Mouse (Mus musculus): ENCODE measurements around the gene Exoc3l4. TPM values are rescaled to one million over a fixed set of nuclear protein-coding genes. Genes with fewer than 3 reads are reported as not detected.
A peak's percentile ranks its signal among the peaks of the same experiment; 100 is the strongest.

Gene Exoc3l4
- total RNA-seq, 2 experiments from 2014 or later, result 2.2 to 2.7 TPM

DNA sequence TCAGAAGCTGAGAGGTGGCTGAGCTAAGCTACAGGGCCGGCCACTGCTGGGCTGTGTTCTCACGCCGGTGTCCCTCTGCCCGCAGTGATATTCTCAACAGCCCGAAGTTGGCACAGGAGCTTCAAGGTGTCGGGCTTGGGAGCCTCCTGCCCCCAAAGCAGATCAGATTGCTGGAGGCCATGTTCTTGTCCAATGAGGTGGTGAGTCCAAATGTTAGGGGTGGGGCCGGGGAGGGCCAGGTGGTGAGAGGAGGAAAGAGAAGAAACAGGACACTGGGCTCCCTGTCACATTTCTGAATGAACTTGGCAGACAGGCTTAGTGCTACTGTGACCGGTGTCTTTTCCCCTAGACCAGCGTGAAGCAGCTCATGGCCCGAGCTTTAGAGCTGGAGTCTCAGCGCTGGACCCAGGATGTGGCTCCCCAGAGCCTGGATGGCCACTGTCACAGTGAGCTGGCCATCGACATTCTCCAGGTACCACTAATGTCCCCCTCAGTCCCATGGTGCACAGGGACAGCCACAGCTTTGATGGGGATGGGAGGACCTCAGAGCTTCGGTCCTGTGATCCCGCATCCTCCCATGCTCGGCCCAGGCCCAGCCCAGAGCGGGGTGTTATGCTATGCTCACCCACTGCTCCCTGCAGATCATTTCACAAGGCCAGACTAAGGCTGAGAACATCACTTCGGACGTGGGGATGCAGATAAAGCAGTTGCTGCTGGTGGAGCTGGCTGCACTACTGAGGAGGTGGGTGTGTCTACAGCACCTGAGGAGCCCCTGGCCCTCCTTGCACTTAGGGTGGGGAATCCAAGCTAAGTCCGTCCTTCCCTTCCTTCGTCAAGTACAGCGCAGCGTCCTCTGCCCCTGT is 31.3 kb downstream of the Exoc3l4 start:
- DNase-seq (ENCODE audit: low spot score in 2 of 2), result no peak

DNA sequence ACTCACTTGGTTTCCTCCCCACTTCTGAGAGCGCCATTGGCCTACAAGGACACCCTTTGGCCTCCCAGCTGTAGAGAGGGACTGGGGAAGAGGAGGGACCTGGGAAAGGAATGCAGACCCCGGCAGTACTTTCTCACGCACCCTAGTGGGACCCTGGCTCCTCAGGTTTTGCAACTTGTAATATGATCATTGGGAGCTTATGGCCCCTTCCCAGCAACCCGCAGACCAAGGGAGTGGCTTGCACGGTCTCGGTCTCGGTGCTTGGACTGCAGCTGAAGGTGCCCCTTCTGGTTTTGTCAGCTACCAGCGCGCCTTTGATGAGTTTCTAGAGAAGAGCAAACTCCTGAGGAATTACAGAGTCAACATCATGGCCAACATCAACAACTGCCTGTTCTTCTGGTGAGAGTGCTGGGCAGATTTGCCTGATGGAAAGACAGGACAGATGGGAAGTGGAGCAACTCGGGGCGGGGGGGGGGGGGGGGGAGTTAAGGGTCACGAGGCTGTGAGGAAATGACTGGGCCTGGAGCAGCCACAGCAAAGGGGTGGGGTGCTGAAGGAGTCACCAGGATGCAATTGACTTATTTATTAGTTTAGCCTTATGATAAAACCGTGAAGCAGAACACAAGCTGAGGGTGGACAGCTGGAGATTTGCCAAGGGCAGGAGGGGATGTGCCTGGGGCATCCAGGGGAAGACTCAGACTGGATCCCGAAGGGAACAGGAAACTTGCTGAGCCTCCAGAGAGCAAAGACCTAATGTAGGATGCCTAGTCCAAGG is 32.3 kb downstream of the Exoc3l4 start:
- DNase-seq (ENCODE audit: low spot score in 2 of 2), result no peak

DNA sequence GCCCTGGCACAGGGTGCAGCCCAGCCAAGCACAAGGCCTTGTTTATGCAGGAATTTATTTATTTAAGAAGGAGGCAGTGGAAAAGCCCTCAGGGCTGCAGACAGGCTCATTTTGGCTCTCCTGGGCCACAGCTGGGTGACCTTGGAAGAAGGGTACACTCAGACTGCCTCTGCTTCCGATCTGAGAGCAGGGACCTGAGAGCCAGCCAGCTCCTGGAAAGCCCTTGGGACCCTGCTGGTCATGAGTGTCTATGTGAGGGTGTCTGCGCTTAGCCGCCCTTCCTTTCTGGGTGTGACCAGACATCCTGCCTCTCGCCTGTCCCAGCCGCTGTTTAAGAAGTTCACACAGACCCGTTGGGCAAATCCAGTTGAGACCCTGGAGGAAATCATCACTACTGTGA is 33.5 kb downstream of the Exoc3l4 start:
- no peak for DNase-seq (ENCODE audit: low spot score in 2 of 2)

DNA sequence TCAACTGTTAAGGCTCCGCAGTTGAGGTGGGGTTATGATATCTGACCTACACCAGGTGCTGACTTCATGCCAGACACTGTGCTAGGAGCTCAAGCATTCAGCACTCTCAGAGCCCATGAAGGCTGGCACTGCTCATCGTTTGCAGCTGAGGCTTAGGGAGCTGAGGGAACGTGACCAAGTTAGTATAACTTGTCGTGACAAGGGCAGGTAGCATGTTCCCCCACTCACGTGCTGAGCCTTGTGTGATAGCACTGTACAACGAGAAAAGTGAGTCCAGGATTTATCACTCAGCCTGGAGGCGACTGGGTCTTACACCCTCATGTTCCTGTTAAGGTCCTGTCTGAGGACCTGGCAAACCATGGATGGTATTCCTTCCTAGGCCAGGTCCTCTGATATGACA is 34.7 kb downstream of the Exoc3l4 start:
- DNase-seq (ENCODE audit: low spot score in 2 of 2), result no peak

DNA sequence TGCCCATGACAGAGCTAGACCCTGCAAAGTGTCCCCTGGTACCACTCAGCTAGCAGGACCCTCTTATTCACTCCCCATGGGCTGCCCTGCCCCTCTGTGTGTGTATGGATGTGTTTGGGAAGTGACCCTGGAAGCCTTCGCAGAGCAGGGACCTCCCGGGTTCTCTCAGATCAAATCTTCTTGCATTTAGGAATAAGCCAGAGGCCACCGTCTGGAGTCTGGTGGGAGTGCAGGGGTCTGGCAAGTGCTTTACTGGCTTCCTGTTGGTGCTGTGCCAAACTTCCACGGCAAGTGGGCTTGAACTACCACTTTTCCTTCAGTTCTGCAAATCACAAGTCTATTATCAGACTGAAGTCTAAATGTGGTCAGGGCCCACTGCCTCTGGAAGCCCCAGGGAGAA is 37.2 kb downstream of the Exoc3l4 start:
- DNase-seq (ENCODE audit: low spot score in 2 of 2), result no peak

DNA sequence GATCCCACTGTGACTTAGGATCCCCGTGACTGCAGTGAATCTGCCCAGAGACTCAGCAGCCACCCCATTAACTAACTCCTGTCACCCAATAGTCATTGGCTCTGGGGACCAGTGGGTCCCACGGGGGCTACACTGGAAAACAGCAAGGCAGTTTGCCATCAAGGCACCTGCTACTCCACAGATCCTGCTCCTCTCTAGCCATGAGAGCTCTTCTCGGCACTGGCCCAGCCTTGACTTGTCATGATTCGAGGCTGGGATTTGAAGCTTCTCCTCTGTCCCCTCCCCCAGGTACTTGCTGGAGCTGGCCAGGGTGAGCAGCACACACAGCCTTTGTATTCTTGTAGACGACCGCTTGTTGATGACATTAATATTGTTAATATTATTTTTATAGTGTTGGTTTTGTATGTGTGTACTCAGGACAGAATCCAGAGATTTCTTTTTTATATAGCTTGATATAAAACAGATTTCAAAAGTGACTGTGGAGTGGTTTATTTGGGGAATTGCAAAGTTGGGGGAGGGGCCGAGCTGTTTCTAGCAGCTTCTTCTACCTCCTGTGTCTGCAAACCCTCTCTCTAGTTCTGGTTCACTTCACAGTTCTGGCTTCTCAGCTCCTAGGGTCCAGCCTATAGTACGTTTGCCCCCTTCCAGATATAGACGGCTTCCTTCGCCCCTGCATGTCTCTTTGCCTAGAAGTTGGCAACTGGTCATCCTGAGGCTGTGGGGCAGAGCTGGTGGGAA is 37.9 kb downstream of the Exoc3l4 start:
- no peak for DNase-seq (ENCODE audit: low spot score in 2 of 2)

DNA sequence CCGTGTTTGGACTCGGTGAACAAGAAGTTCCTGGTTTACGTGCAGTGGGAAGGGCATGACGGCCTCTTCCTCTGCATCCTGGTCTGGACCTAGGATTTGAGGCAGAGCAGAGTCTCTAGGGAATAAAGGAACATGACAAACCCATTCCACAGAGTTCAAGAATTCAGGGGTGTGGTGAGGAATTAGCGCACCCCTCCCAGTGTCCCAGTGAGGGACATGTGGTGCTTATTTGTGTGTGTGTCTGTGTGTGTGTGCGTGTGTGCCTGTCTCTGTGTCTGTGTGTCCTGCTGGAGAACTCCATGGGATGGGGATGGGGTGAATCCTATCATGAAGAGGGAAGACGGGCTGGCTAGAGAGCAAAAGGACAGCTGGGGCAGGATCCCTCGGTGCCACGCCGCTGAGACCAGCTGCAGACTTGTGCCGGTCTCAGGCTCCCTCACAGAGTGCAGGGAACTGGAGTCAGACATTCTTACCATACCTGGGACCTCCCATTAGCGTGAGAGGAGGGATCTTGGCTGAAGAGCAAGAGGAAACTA is 38.6 kb downstream of the Exoc3l4 start:
- no peak for DNase-seq (ENCODE audit: low spot score in 2 of 2)

DNA sequence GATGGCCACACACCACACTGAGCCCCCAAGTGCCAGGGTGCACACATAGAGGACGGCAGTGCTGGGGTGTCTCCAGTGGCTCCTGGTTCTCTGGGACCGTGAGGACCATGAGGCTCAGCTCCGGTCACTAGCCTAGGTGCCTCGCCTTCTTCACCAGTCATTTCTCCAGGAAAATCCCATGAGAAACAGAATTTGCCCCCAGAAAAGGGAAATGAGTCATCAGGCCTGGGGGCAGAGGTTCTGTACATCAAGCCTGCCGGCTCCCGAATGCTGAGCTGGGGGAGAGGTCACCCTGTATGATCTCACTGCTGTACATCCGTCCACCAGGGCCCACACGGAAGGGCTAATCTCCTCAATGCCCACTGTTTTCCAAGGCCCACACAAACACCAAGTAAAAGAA is 39.0 kb downstream of the Exoc3l4 start:
- DNase-seq (ENCODE audit: low spot score in 2 of 2), result no peak

DNA sequence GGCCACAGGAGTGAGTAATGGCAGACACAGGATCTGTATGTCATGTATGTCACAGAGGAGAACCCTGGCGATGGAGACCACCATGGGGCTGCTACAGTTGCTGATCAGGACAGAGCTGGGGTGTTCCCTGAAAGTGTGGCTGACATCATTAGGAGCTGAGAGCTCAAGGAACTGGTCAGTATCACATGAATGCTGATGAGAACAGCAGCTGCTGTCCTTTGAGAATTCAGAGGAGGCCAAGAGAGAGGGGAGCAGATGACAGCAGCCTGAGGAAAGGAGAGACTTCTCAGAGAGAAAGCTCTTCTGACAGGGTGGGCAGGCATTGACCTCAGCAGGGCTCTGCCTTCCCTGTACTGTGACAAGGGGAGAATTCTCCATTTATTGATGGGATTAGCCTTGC is 40.9 kb downstream of the Exoc3l4 start:
- no peak for DNase-seq (ENCODE audit: low spot score in 2 of 2)

DNA sequence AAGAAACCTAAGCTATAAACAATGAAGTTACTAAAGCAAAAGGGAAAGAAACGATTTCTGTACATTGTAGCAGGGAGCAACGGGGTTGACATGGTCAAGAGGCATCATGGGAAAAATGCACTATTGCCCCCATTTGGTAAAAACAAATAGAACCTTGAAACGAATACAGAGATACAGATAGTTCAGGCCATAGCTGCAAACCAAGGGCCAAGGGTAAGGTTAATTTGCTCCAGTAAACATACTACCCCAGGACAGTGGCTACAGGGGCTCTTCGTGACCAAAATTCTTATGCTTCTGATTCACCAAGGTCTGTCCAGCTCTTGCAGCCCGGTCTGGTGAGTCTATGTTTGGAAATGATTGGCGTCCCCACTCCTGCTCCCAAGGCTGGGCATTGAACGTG is 46.8 kb downstream of the Exoc3l4 start:
- no peak for DNase-seq (ENCODE audit: low spot score in 2 of 2)

DNA sequence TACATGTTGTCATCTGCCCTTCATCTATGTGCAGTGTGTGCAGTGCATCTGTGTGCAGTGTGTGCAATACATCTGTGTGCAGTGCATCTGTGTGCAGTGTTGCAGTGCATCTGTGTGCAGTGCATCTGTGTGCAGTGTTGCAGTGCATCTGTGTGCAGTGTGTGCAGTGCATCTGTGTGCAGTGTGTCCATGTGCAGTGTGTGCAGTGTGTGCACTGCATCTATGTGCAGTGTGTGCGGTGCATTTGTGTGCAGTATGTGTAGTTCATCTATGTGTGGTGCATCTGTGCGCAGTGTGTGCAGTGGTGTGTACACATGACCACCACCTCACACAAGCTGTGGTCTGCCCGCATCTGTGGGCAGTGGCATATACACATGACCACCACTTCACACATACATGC is 49.6 kb downstream of the Exoc3l4 start:
- no peak for DNase-seq (ENCODE audit: low spot score in 2 of 2)

DNA sequence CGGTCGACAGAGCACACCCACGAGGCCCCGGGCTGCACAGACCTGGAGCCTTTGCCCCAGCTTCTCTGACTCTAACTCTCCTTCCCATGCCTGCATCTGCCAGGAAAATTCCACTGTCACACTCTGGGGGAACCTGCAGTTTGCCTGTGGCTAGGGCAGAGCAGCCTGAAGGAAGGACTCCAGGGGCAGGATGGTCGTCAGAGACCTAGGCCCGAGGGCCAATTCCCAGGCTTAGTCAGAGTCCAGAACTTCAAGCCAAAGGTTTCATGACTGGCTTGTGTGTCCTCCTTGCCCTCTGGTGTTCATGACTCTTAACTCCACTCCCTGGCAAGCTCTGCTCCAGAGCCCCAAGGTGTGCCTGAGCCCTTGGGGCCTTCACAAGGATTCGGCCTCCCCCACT is 51.4 kb downstream of the Exoc3l4 start:
- DNase-seq (ENCODE audit: low spot score in 2 of 2), result no peak

DNA sequence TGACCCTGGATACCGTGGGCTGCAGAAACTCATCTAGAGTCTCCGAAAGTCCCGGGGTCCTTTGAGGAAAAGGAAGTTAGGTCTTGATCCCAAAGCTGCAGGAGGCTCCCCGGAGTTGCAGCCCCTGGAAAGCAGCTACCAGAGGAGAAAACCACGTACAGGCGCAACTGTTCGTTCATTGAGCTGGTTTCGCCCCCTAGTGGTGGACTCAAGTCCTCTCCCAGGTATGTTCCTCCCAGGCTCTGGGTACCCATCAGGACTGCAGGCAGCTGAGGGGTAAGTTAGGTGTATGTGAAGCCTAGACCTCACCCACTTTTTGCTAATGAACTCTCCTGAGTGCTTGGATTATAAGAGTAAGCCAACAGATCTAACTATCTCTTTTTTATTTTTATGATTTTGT is 52.7 kb downstream of the Exoc3l4 start:
- DNase-seq (ENCODE audit: low spot score in 2 of 2), result peak; percentile 61 to 80

DNA sequence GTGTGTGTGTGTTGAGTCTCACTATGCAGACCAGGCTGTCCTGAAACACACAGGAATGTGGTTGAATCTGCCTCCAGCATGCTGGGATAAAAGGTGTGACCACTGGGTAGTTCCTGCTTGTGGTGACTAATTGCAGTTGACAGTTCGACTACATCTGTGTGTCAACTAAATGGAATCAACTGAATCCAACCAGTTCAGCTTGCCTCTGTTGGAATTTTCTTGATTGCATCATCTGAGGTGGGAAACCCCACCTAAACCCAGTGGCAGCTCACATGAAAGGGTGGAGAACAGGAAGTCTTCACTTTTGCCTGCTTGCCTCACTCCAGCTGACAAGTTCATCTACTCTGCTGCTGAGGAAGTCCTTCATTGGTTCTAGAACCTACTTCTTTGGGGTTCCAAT is 54.3 kb downstream of the Exoc3l4 start:
- no peak for DNase-seq (ENCODE audit: low spot score in 2 of 2)

DNA sequence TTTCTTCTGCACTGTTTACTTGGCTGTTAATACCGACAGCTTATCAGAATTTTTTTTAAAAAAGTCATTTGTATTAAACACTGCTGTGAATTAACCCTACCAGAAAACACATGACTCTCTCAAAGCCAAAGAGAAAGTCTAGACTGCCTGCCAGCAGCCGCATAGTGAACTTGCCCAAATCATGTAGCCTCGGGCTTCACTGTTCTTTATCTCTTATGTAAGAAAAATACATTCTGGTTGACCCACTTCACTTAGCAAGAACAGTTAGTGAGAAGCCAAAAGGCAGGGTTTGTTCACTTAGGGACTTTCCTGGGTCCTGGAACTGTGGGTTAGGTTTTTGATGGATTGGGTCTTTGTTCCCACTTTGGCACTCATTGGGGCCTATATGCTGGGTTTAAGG is 54.9 kb downstream of the Exoc3l4 start:
- no peak for DNase-seq (ENCODE audit: low spot score in 2 of 2)

DNA sequence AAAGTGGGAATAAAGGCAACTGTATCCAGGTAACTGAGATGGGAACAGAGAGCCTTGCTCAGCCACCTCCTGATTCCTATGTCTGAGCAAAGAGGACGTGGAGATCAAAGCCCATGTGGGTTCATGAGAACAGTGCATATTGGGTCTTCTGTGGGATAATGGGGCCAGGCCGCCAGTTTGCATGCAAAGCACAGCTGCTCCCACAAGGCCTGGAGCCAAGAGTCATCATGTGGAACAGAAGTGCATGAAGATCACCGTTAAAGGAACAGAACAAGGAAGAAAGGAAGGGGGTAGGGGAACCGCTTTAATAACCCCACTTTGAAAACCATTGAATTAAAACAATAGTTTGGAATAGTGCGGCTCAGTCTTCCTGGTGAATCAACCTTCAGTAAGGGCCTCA is 56.1 kb downstream of the Exoc3l4 start:
- DNase-seq (ENCODE audit: low spot score in 2 of 2), result no peak

DNA sequence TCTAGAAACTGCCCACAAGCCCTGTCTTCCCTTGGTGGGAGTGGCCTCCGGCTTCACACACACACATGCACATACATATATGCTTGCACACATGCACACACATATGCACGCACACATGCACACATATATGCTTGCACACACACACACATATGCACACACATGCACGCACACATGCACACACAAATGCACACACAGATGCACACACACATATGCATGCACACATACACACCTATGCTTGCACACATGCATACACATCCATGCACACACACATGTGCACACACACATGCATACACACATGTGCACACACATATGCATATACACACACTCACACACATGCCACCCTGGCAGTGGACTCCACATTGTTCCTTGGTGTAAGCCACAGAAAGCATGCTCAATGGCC is 57.6 kb downstream of the Exoc3l4 start:
- no peak for DNase-seq (ENCODE audit: low spot score in 2 of 2)

DNA sequence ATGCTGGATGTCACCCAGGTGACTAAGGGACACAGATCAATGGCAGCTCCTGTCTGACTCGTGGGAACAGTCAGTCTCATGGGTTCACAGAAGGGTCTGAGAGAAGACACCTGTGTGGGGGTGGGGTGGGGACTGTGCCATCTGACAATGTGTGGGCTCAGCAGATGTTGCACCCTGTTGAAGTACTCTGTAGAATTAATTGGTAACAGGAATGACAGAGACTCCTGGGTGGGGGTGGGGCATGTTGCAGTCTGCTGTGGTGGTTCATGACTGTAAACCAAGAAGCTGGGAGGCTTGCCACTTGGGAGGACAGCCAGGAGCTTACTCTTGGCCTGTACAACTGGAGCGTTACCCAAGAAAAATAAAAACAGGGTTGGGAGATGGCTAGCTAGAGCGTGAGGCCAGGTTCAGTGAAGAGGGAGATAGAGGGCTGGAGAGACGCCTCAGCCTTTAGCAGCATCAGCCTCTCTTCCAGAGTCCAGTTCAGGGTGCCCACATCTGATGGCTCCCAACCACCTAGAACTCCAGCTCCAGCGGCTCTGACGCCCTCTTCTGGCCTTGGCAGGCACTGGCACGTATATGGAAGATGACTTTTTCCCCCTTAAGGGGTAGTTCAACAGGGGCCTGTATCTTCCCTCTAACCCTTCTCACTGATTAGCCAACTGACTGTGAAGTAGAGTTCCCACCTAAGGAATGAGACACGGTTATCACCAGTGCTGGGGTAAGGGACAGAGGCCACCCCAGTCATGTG is 58.3 kb downstream of the Exoc3l4 start:
- no peak for DNase-seq (ENCODE audit: low spot score in 2 of 2)

DNA sequence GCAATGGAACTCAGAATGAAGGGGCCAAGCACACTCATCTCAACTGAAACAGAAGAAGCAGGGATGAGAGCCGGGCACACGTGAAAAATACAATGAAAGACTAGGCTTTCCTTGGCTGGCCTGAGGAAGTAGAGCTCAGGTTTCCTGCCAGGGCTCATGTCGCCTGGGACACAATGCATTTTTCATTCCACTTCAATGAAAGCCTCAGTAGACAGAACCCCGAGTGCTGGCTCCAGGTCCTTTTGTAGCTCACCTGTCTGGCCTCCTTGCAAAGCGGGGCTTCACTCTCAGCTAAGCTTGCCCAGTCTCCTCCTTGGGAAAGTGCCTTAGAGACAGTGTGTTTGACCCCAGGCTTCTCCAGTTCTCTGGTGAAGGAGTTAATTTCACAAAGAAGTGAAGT is 62.1 kb downstream of the Exoc3l4 start:
- DNase-seq (ENCODE audit: low spot score in 2 of 2), result no peak

DNA sequence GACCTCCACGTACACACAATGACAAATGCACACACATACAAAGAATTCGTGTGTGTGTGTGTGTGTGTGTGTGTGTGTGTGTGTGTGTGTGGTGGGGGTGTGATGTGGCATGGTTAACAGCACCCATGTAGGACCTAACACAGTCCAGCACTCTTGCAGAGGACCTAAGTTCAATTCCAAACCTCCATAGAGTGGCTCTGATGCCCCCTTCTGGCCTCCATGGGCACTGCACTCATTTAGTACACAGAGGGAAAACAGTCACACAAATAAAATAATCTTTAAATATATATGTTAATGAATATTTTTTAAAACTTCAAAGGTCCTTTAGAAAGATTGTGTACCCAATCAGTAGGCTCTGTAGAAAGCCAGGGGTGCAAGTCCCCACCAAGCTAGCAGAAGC is 63.1 kb downstream of the Exoc3l4 start:
- DNase-seq (ENCODE audit: low spot score in 2 of 2), result no peak
